Mouse (Mus musculus) C2C12 (cell line): Measurements from ENCODE around the gene Fam160a2.

Source experiments
- CTCF ChIP-seq: IDR thresholded peaks from one replicate; pipeline ENCODE4 v1.5.1; 2011; ENCODE audit not compliant: control insufficient read depth, insufficient read depth, insufficient read length
- MYOG ChIP-seq: IDR thresholded peaks from one replicate; pipeline ENCODE4 v1.6.1; 2011; ENCODE audit not compliant: control insufficient read depth, insufficient read length; ENCODE audit errors: extremely low read depth
- USF1 ChIP-seq: IDR thresholded peaks from one replicate; pipeline ENCODE4 v1.6.1; 2011; ENCODE audit warnings: low read depth, mild to moderate bottlenecking, control low read depth, moderate library complexity

GRCm38 (mm10) chr7:105404268-105404667 lies 4.4 kb upstream of the Fam160a2 start, which contains the start of gene Cnga4:
- no peak for TF ChIP-seq MYOG
- no peak for TF ChIP-seq CTCF
- TF ChIP-seq USF1, result no peak
